26 mouse cellular contexts compared by ENCODE assay signal in genomic region chr12:87250161-87250560, GRCm38 (mm10). TPM values are rescaled to one million over a fixed set of nuclear protein-coding genes. Genes with fewer than 3 reads are reported as not detected.
A peak's percentile ranks its signal among the peaks of the same experiment; 100 is the strongest.
DNase-seq lines count a peak whose midpoint lies in the region; ATAC-seq and TF ChIP-seq lines count a peak whose summit lies in the region.
"Had no signal": no experiment of that assay in that cellular context is flagged by ENCODE, and none has a peak within 500 bp of the region (broad histone marks: within the 10 kb centered on the region; RNA-seq: fewer than 3 reads in every experiment).

No protein-coding gene starts in this region.

- peaks cover 80% of the 10 kb centered on the region for H3K36me3 ChIP-seq in G1E (replicated peaks)
- peaks cover 79% of the 10 kb centered on the region for H3K36me3 ChIP-seq in liver, embryonic 13.5 days
- peaks cover 6% of the 10 kb centered on the region; the same call in 1 of the 2 replicates for H3K36me3 ChIP-seq in liver, embryonic 16.5 days (ENCODE audit: control insufficient read depth, insufficient read depth)
- H3K36me3 ChIP-seq in stomach, postnatal 0 days (ENCODE audit: control insufficient read depth, insufficient read depth, low read length): peaks cover 24% of the 10 kb centered on the region

- peak; percentile 29 for DNase-seq in G1E (ENCODE audit: low spot score)
- no peak for DNase-seq in liver, embryonic 13.5 days
- DNase-seq in right cerebral cortex, postnatal 10 days (ENCODE audit: low spot score in 2 of 2): no peak
- DNase-seq in cerebellum, adult 11 months: no peak
- DNase-seq in adrenal gland, postnatal 25 days: no peak
- no peak for DNase-seq in stomach, postnatal 0 days (ENCODE audit: low spot score)
- DNase-seq: adrenal gland, adult 8-10 months; B cell, adult 2 months; cerebellum, adult 18-20 months; cerebellum, adult 9-10 months; cerebellum, postnatal 14 days; forebrain, postnatal 0 days; gastrocnemius, adult 2 months; gastrocnemius, postnatal 14 days; heart, adult 11 months had no signal

- no peak for TF ChIP-seq CTCF in G1E (IDR thresholded peaks at IDR 0.05; ENCODE audit: low read depth, low read length)
- no peak for TF ChIP-seq CTCF in stomach, postnatal 0 days (IDR thresholded peaks at IDR 0.05; ENCODE audit: low read depth)

- TF ChIP-seq EP300 in stomach, postnatal 0 days (optimal IDR thresholded peaks at IDR 0.05): no peak

- H3K4me1 ChIP-seq in G1E (ENCODE audit: insufficient read depth, low read depth, low read length): peaks cover 20% of the 10 kb centered on the region
- H3K4me1 ChIP-seq in liver, embryonic 13.5 days (replicated peaks): peaks cover 17% of the 10 kb centered on the region
- H3K4me1 ChIP-seq in liver, embryonic 16.5 days (ENCODE audit: control insufficient read depth, low read depth, low read length): peaks cover 3% of the 10 kb centered on the region
- no peaks in the 10 kb centered on the region for H3K4me1 ChIP-seq in stomach, postnatal 0 days (replicated peaks; ENCODE audit: control insufficient read depth, insufficient read depth)
- H3K4me1 ChIP-seq: hindbrain, embryonic 13.5 days had no signal

- no peaks in the 10 kb centered on the region for H3K27me3 ChIP-seq in G1E (ENCODE audit: insufficient read depth, low read length)
- no peaks in the 10 kb centered on the region for H3K27me3 ChIP-seq in liver, embryonic 13.5 days
- no peaks in the 10 kb centered on the region for H3K27me3 ChIP-seq in liver, embryonic 16.5 days (ENCODE audit: control insufficient read depth, insufficient read depth, low read depth, low read length)
- no peaks in the 10 kb centered on the region for H3K27me3 ChIP-seq in stomach, postnatal 0 days (ENCODE audit: control insufficient read depth, insufficient read depth, low read length)
- H3K27me3 ChIP-seq: CH12.LX; hindbrain, embryonic 13.5 days had no signal

- H3K27ac ChIP-seq in liver, embryonic 13.5 days: no peak overlapping the region
- no peak overlapping the region for H3K27ac ChIP-seq in liver, embryonic 16.5 days (ENCODE audit: low read length)
- H3K27ac ChIP-seq in stomach, postnatal 0 days (replicated peaks): no peak overlapping the region
- H3K27ac ChIP-seq: gastrocnemius, adult 2 months; hindbrain, embryonic 13.5 days had no signal

- 0 out of 2 replicates have a peak overlapping the region, but pooled peaks have one; percentile 22 for H3K9ac ChIP-seq in liver, embryonic 13.5 days
- H3K9ac ChIP-seq in liver, embryonic 16.5 days (ENCODE audit: low read depth, low read length): no peak overlapping the region
- H3K9ac ChIP-seq in stomach, postnatal 0 days (ENCODE audit: low read length): no peak overlapping the region
- H3K9ac ChIP-seq: forebrain, postnatal 0 days; hindbrain, embryonic 13.5 days had no signal

- H3K4me2 ChIP-seq in liver, embryonic 13.5 days: no peak overlapping the region
- H3K4me2 ChIP-seq in liver, embryonic 16.5 days (ENCODE audit: low read depth, low read length): no peak overlapping the region
- H3K4me2 ChIP-seq in stomach, postnatal 0 days (replicated peaks; ENCODE audit: low read depth): no peak overlapping the region
- H3K4me2 ChIP-seq: heart, embryonic 11.5 days; hindbrain, embryonic 13.5 days had no signal

- 53% methylated on average over 6 of the region's 6 CpGs for WGBS in liver, embryonic 13.5 days (ENCODE audit: insufficient replicate concordance)
- 49% methylated on average over 6 of the region's 6 CpGs for WGBS in liver, embryonic 16.5 days (ENCODE audit: insufficient replicate concordance)
- WGBS in stomach, postnatal 0 days: 81% methylated on average over 6 of the region's 6 CpGs

- H3K4me3 ChIP-seq in G1E (ENCODE audit: low read depth, low read length): no peak overlapping the region; the same call in 1 of the 2 replicates
- no peak overlapping the region for H3K4me3 ChIP-seq in liver, embryonic 13.5 days (replicated peaks)
- no peak overlapping the region for H3K4me3 ChIP-seq in liver, embryonic 16.5 days (ENCODE audit: low read depth, low read length)
- H3K4me3 ChIP-seq in stomach, postnatal 0 days (ENCODE audit: low read depth, low read length): no peak overlapping the region
- H3K4me3 ChIP-seq: gastrocnemius, adult 2 months; hindbrain, embryonic 13.5 days had no signal

- ATAC-seq in G1E (ENCODE audit: extremely low read depth, insufficient number of reproducible peaks, low FRiP score, poor library complexity, severe bottlenecking): peak; percentile 88
- ATAC-seq in erythroid progenitor cell, adult 5-6 weeks (replicated peaks; ENCODE audit: low FRiP score, poor library complexity, severe bottlenecking): 0 out of 2 replicates have a peak, but pooled peaks have one; percentile 25
- ATAC-seq in liver, embryonic 13.5 days (ENCODE audit: low read depth): peak; percentile 71
- ATAC-seq in liver, embryonic 16.5 days (ENCODE audit: low read depth): peak; percentile 69; the same call in 1 of the 2 replicates
- no peak for ATAC-seq in stomach, postnatal 0 days (ENCODE audit: low FRiP score, low TSS enrichment)
- ATAC-seq: activated CD4-positive, CD25-positive, alpha-beta regulatory T cell, adult 4 months; forebrain, embryonic 14.5 days; forebrain, postnatal 0 days; hindbrain, embryonic 16.5 days had no signal

- no peaks in the 10 kb centered on the region for H3K9me3 ChIP-seq in G1E (replicated peaks)
- no peaks in the 10 kb centered on the region for H3K9me3 ChIP-seq in liver, embryonic 13.5 days (replicated peaks)
- H3K9me3 ChIP-seq in liver, embryonic 16.5 days (replicated peaks; ENCODE audit: control insufficient read depth, low read length): no peaks in the 10 kb centered on the region
- H3K9me3 ChIP-seq in stomach, postnatal 0 days (ENCODE audit: control insufficient read depth, low read length): no peaks in the 10 kb centered on the region
- H3K9me3 ChIP-seq: hindbrain, embryonic 13.5 days had no signal

RNA-seq across cellular contexts. Expression of gene Noxred1, which starts 11.6 kb away (rescaled TPM):
- total RNA-seq in G1E (2014; fragmentation: Nextera tagmentation) (0.75 TPM in 1 of 2 replicates, not detected in the other), G1E (2017) (0.11 and 0.58 TPM in 2 replicates)
- not detected in 2 replicates for polyA plus RNA-seq in G1E (2012)
- not detected in 2 replicates for total RNA-seq in erythroid progenitor cell, adult 5-6 weeks (2015; ENCODE audit: low replicate concordance)
- total RNA-seq in erythroid progenitor cell, adult 5-6 weeks (2017; ENCODE audit: low replicate concordance): not detected in 2 replicates
- 0.19 and 0.29 TPM in 2 replicates for polyA plus RNA-seq in liver, embryonic 13.5 days (2015; fragmentation: Nextera tagmentation; extraction: Ambion mirVana)
- 0.25 and 0.29 TPM in 2 replicates for polyA plus RNA-seq in liver, embryonic 16.5 days (2015; fragmentation: Nextera tagmentation; extraction: Ambion mirVana)
- total RNA-seq in adrenal gland, postnatal 25 days (2021): 0.52 and 0.76 TPM in 2 replicates
- 0.11 TPM in 1 of 2 replicates, not detected in the other for polyA plus RNA-seq in stomach, postnatal 0 days (2015; fragmentation: Nextera tagmentation; extraction: Ambion mirVana)

RNA-seq across cellular contexts. Expression of gene Vipas39, which starts 15.9 kb away (rescaled TPM):
- 31.6 and 36.4 TPM in 2 replicates for total RNA-seq in G1E (2014; fragmentation: Nextera tagmentation)
- total RNA-seq in G1E (2017): 42.4 and 43.1 TPM in 2 replicates
- 1.2 and 1.3 TPM in 2 replicates for polyA plus RNA-seq in G1E (2012)
- total RNA-seq in erythroid progenitor cell, adult 5-6 weeks (2015; ENCODE audit: low replicate concordance): 2.5 and 5.4 TPM in 2 replicates
- 1.4 and 9.1 TPM in 2 replicates for total RNA-seq in erythroid progenitor cell, adult 5-6 weeks (2017; ENCODE audit: low replicate concordance)
- polyA plus RNA-seq in liver, embryonic 13.5 days (2015; fragmentation: Nextera tagmentation; extraction: Ambion mirVana): 9.8 and 10.6 TPM in 2 replicates
- 9.8 and 10.2 TPM in 2 replicates for polyA plus RNA-seq in liver, embryonic 16.5 days (2015; fragmentation: Nextera tagmentation; extraction: Ambion mirVana)
- 36.4 and 36.7 TPM in 2 replicates for total RNA-seq in adrenal gland, postnatal 25 days (2021)
- polyA plus RNA-seq in stomach, postnatal 0 days (2015; fragmentation: Nextera tagmentation; extraction: Ambion mirVana): 20.7 and 22.3 TPM in 2 replicates

RNA-seq across cellular contexts. Expression of gene Ahsa1, which starts 16.1 kb away (rescaled TPM):
- total RNA-seq in G1E (2014; fragmentation: Nextera tagmentation): 117 and 144 TPM in 2 replicates
- 400 and 401 TPM in 2 replicates for total RNA-seq in G1E (2017)
- polyA plus RNA-seq in G1E (2012): 207 and 209 TPM in 2 replicates
- total RNA-seq in erythroid progenitor cell, adult 5-6 weeks (2015; ENCODE audit: low replicate concordance): 22.7 and 28.5 TPM in 2 replicates
- 58.2 and 58.3 TPM in 2 replicates for total RNA-seq in erythroid progenitor cell, adult 5-6 weeks (2017; ENCODE audit: low replicate concordance)
- 196 and 212 TPM in 2 replicates for polyA plus RNA-seq in liver, embryonic 13.5 days (2015; fragmentation: Nextera tagmentation; extraction: Ambion mirVana)
- polyA plus RNA-seq in liver, embryonic 16.5 days (2015; fragmentation: Nextera tagmentation; extraction: Ambion mirVana): 108 and 119 TPM in 2 replicates
- 166 and 209 TPM in 2 replicates for total RNA-seq in adrenal gland, postnatal 25 days (2021)
- polyA plus RNA-seq in stomach, postnatal 0 days (2015; fragmentation: Nextera tagmentation; extraction: Ambion mirVana): 94.9 and 96.1 TPM in 2 replicates

RNA-seq across cellular contexts. Expression of gene Ism2, which starts 49.3 kb away (rescaled TPM):
- total RNA-seq in G1E (2014; fragmentation: Nextera tagmentation) (not detected in 2 replicates), G1E (2017) (0.05 TPM in 1 of 2 replicates, not detected in the other)
- not detected in 2 replicates for polyA plus RNA-seq in G1E (2012)
- not detected in 2 replicates for total RNA-seq in erythroid progenitor cell, adult 5-6 weeks (2015; ENCODE audit: low replicate concordance)
- not detected in 2 replicates for total RNA-seq in erythroid progenitor cell, adult 5-6 weeks (2017; ENCODE audit: low replicate concordance)
- polyA plus RNA-seq in liver, embryonic 13.5 days (2015; fragmentation: Nextera tagmentation; extraction: Ambion mirVana): 0.27 and 0.30 TPM in 2 replicates
- 0.13 and 0.16 TPM in 2 replicates for polyA plus RNA-seq in liver, embryonic 16.5 days (2015; fragmentation: Nextera tagmentation; extraction: Ambion mirVana)
- total RNA-seq in adrenal gland, postnatal 25 days (2021): not detected in 2 replicates
- 0.28 and 0.34 TPM in 2 replicates for polyA plus RNA-seq in stomach, postnatal 0 days (2015; fragmentation: Nextera tagmentation; extraction: Ambion mirVana)
- total RNA-seq: gastrocnemius, adult 2 months; heart, adult 8-10 months; heart, postnatal 25 days; MEL had no signal
- polyA plus RNA-seq: activated CD4-positive, CD25-positive, alpha-beta regulatory T cell, adult 4 months had no signal

RNA-seq across cellular contexts. Expression of gene Tmed8, which starts 49.9 kb away (rescaled TPM):
- 21.6 and 21.8 TPM in 2 replicates for total RNA-seq in G1E (2014; fragmentation: Nextera tagmentation)
- total RNA-seq in G1E (2017): 30.8 and 32.5 TPM in 2 replicates
- 1.7 and 2.2 TPM in 2 replicates for polyA plus RNA-seq in G1E (2012)
- total RNA-seq in erythroid progenitor cell, adult 5-6 weeks (2015; ENCODE audit: low replicate concordance): 0.72 and 2.9 TPM in 2 replicates
- 1.5 and 2.0 TPM in 2 replicates for total RNA-seq in erythroid progenitor cell, adult 5-6 weeks (2017; ENCODE audit: low replicate concordance)
- 0.43 and 0.58 TPM in 2 replicates for polyA plus RNA-seq in liver, embryonic 13.5 days (2015; fragmentation: Nextera tagmentation; extraction: Ambion mirVana)
- 0.40 and 0.41 TPM in 2 replicates for polyA plus RNA-seq in liver, embryonic 16.5 days (2015; fragmentation: Nextera tagmentation; extraction: Ambion mirVana)
- 31.6 and 38.5 TPM in 2 replicates for total RNA-seq in adrenal gland, postnatal 25 days (2021)
- polyA plus RNA-seq in stomach, postnatal 0 days (2015; fragmentation: Nextera tagmentation; extraction: Ambion mirVana): 1.1 TPM in 2 replicates
